Comparison of ENCODE assay signal across 9 mouse cellular contexts in genomic region chr7:25706578-25707170, GRCm38 (mm10). TPM values are rescaled to one million over a fixed set of nuclear protein-coding genes. Genes with fewer than 3 reads are reported as not detected.
DNase-seq lines count a peak whose midpoint lies in the region; ATAC-seq and TF ChIP-seq lines count a peak whose summit lies in the region.
"Had no signal": no experiment of that assay in that cellular context is flagged by ENCODE, and none has a peak within 500 bp of the region (broad histone marks: within the 10 kb centered on the region; RNA-seq: fewer than 3 reads in every experiment).

No protein-coding gene starts in this region.

- no peak overlapping the region for H3K4me3 ChIP-seq in spleen, adult 2 months (ENCODE audit: extremely low read depth, insufficient read depth, insufficient read length)
- H3K4me3 ChIP-seq in liver, embryonic 12.5 days = no peak overlapping the region
- no peak overlapping the region for H3K4me3 ChIP-seq in stomach, postnatal 0 days (ENCODE audit: low read depth, low read length)
- H3K4me3 ChIP-seq in forebrain, embryonic 16.5 days (replicated peaks; ENCODE audit: low read length) = no peak overlapping the region

- TF ChIP-seq POLR2A in spleen, adult 2 months (IDR thresholded peaks at IDR 0.05; ENCODE audit: low read depth, low read length) = no peak

- TF ChIP-seq CTCF in spleen, adult 2 months (IDR thresholded peaks at IDR 0.05; ENCODE audit: extremely low read depth, insufficient read depth, insufficient read length, insufficient replicate concordance) = no peak
- no peak for TF ChIP-seq CTCF in stomach, postnatal 0 days (IDR thresholded peaks at IDR 0.05; ENCODE audit: low read depth)

- no peak overlapping the region for H3K4me2 ChIP-seq in liver, embryonic 12.5 days
- no peak overlapping the region for H3K4me2 ChIP-seq in stomach, postnatal 0 days (replicated peaks; ENCODE audit: low read depth)
- H3K4me2 ChIP-seq in forebrain, embryonic 16.5 days (ENCODE audit: low read length) = no peak overlapping the region

- H3K4me1 ChIP-seq in spleen, adult 2 months (ENCODE audit: control insufficient read depth, insufficient read depth, insufficient read length) = peaks cover 47% of the 10 kb centered on the region
- peaks cover 76% of the 10 kb centered on the region for H3K4me1 ChIP-seq in liver, embryonic 12.5 days
- peaks cover 10% of the 10 kb centered on the region for H3K4me1 ChIP-seq in stomach, postnatal 0 days (replicated peaks; ENCODE audit: control insufficient read depth, insufficient read depth)
- H3K4me1 ChIP-seq in forebrain, embryonic 16.5 days (replicated peaks; ENCODE audit: control insufficient read depth, insufficient read depth, low read length) = peaks cover 16% of the 10 kb centered on the region

- peaks cover 23% of the 10 kb centered on the region for H3K36me3 ChIP-seq in spleen, adult 2 months (ENCODE audit: control insufficient read depth, insufficient read depth, low read length)
- H3K36me3 ChIP-seq in liver, embryonic 12.5 days = peaks cover 76% of the 10 kb centered on the region
- H3K36me3 ChIP-seq in stomach, postnatal 0 days (ENCODE audit: control insufficient read depth, insufficient read depth, low read length) = no peaks in the 10 kb centered on the region
- H3K36me3 ChIP-seq in forebrain, embryonic 16.5 days (ENCODE audit: control insufficient read depth, insufficient read depth) = no peaks in the 10 kb centered on the region

- H3K9me3 ChIP-seq in liver, embryonic 12.5 days (replicated peaks) = peaks cover 9% of the 10 kb centered on the region
- H3K9me3 ChIP-seq in stomach, postnatal 0 days (ENCODE audit: control insufficient read depth, low read length) = no peaks in the 10 kb centered on the region
- peaks cover 5% of the 10 kb centered on the region for H3K9me3 ChIP-seq in forebrain, embryonic 16.5 days (ENCODE audit: control insufficient read depth, low read length)

- H3K27ac ChIP-seq in spleen, adult 2 months (ENCODE audit: insufficient read depth, low read length) = peak overlapping the region; percentile 70
- H3K27ac ChIP-seq in liver, embryonic 12.5 days = peak overlapping the region; percentile 65; the same call in 1 of the 2 replicates
- peak overlapping the region; percentile 0 for H3K27ac ChIP-seq in stomach, postnatal 0 days (replicated peaks)
- no peak overlapping the region for H3K27ac ChIP-seq in forebrain, embryonic 16.5 days (ENCODE audit: low read length)

- no peak for TF ChIP-seq EP300 in stomach, postnatal 0 days (optimal IDR thresholded peaks at IDR 0.05)

- peak; percentile 47 for DNase-seq in heart, adult 8-10 months (ENCODE audit: low spot score)
- no peak for DNase-seq in heart, postnatal 25 days (ENCODE audit: low spot score)
- peak in 1 of 2 experiments; percentile 25 for DNase-seq in spleen, adult 2 months (ENCODE audit: low read depth in 1 of 2, low spot score in 2 of 2)
- no peak for DNase-seq in spleen, adult 18-20 months
- no peak for DNase-seq in stomach, postnatal 0 days (ENCODE audit: low spot score)
- DNase-seq in left cerebral cortex, adult 8-10 months (ENCODE audit: low spot score in 2 of 2) = no peak
- DNase-seq: gastrocnemius, postnatal 10 days had no signal

- no peak for ATAC-seq in liver, embryonic 12.5 days
- no peak for ATAC-seq in stomach, postnatal 0 days (ENCODE audit: low FRiP score, low TSS enrichment)
- ATAC-seq in forebrain, embryonic 16.5 days = no peak

- intact Hi-C loops in heart, postnatal 25 days (cut with DNase I) = no loop called here

- H3K27me3 ChIP-seq in spleen, adult 2 months (ENCODE audit: control insufficient read depth, insufficient read depth, low read length) = no peaks in the 10 kb centered on the region
- H3K27me3 ChIP-seq in liver, embryonic 12.5 days (replicated peaks) = no peaks in the 10 kb centered on the region
- H3K27me3 ChIP-seq in stomach, postnatal 0 days (ENCODE audit: control insufficient read depth, insufficient read depth, low read length) = no peaks in the 10 kb centered on the region
- H3K27me3 ChIP-seq in forebrain, embryonic 16.5 days (replicated peaks; ENCODE audit: control insufficient read depth, insufficient read depth, low read length) = 0 out of 2 replicates have a peak, but pooled peaks cover 5% of the 10 kb centered on the region

- H3K9ac ChIP-seq in liver, embryonic 12.5 days = no peak overlapping the region
- no peak overlapping the region for H3K9ac ChIP-seq in stomach, postnatal 0 days (ENCODE audit: low read length)
- no peak overlapping the region for H3K9ac ChIP-seq in forebrain, embryonic 16.5 days (replicated peaks; ENCODE audit: low read depth, low read length)

- 26% methylated on average over 7 of the region's 7 CpGs for WGBS in spleen, adult 2 months
- WGBS in liver, embryonic 12.5 days (ENCODE audit: insufficient replicate concordance) = 52% methylated on average over 7 of the region's 7 CpGs
- 35% methylated on average over 7 of the region's 7 CpGs for whole genome bisulfite sequencing in stomach, postnatal 0 days
- 62% methylated on average over 7 of the region's 7 CpGs for WGBS in forebrain, embryonic 16.5 days

RNA-seq across cellular contexts. Expression of gene Ccdc97, which starts 12.2 kb away (rescaled TPM):
- 10 to 100 TPM; 56.7 to 62.0 (median 58.8) TPM for total RNA-seq in heart, adult 8-10 months (2022)
- 10 to 100 TPM; 50.3 to 52.7 TPM for total RNA-seq in heart, postnatal 25 days (2021)
- polyA plus RNA-seq in spleen, adult 2 months (2012; rRNA removed) = 81.5 and 93.6 TPM in 2 replicates
- 14.7 and 15.2 TPM in 2 replicates for polyA plus RNA-seq in liver, embryonic 12.5 days (2016; fragmentation: Nextera tagmentation; extraction: Ambion mirVana)
- 7.9 and 10.2 TPM in 2 replicates for polyA plus RNA-seq in stomach, postnatal 0 days (2015; fragmentation: Nextera tagmentation; extraction: Ambion mirVana)
- 29.5 and 33.7 TPM in 2 replicates for polyA plus RNA-seq in forebrain, embryonic 16.5 days (2015; fragmentation: Nextera tagmentation; extraction: Ambion mirVana)
- 10 to 100 TPM; 57.8 to 60.7 (median 58.4) TPM for total RNA-seq in left cerebral cortex, adult 8-10 months (2022)

RNA-seq across cellular contexts. Expression of gene Tgfb1, which starts 19.9 kb away (rescaled TPM):
- 10 to 100 TPM; 17.5 to 24.9 (median 23.9) TPM for total RNA-seq in heart, adult 8-10 months (2022)
- total RNA-seq in heart, postnatal 25 days (2021) = 10 to 100 TPM; 23.8 to 24.5 TPM
- 152 and 179 TPM in 2 replicates for polyA plus RNA-seq in spleen, adult 2 months (2012; rRNA removed)
- 13.6 and 14.2 TPM in 2 replicates for polyA plus RNA-seq in liver, embryonic 12.5 days (2016; fragmentation: Nextera tagmentation; extraction: Ambion mirVana)
- 1.4 and 1.6 TPM in 2 replicates for polyA plus RNA-seq in stomach, postnatal 0 days (2015; fragmentation: Nextera tagmentation; extraction: Ambion mirVana)
- 0.54 and 0.93 TPM in 2 replicates for polyA plus RNA-seq in forebrain, embryonic 16.5 days (2015; fragmentation: Nextera tagmentation; extraction: Ambion mirVana)
- total RNA-seq in left cerebral cortex, adult 8-10 months (2022) = 10 to 100 TPM in 2 of 4 experiments, 1 to 10 TPM in 2; 6.1 to 19.9 (median 11.1) TPM

RNA-seq across cellular contexts. Expression of gene B9d2, which starts 26.1 kb away (rescaled TPM):
- total RNA-seq in heart, adult 8-10 months (2022) = 10 to 100 TPM; 10.1 to 12.8 (median 11.9) TPM
- 10 to 100 TPM in 1 of 2 experiments, 1 to 10 TPM in 1; 8.3 to 10.9 TPM for total RNA-seq in heart, postnatal 25 days (2021)
- polyA plus RNA-seq in spleen, adult 2 months (2012; rRNA removed) = 72.0 and 108 TPM in 2 replicates
- polyA plus RNA-seq in liver, embryonic 12.5 days (2016; fragmentation: Nextera tagmentation; extraction: Ambion mirVana) = 24.9 and 29.5 TPM in 2 replicates
- 11.6 and 12.5 TPM in 2 replicates for polyA plus RNA-seq in stomach, postnatal 0 days (2015; fragmentation: Nextera tagmentation; extraction: Ambion mirVana)
- 35.6 and 41.3 TPM in 2 replicates for polyA plus RNA-seq in forebrain, embryonic 16.5 days (2015; fragmentation: Nextera tagmentation; extraction: Ambion mirVana)
- 10 to 100 TPM; 25.3 to 29.6 (median 28.6) TPM for total RNA-seq in left cerebral cortex, adult 8-10 months (2022)

RNA-seq across cellular contexts. Expression of gene Tmem91, which starts 31.7 kb away (rescaled TPM):
- total RNA-seq in heart, adult 8-10 months (2022) = not detected
- not detected for total RNA-seq in heart, postnatal 25 days (2021)
- 0.35 and 0.61 TPM in 2 replicates for polyA plus RNA-seq in spleen, adult 2 months (2012; rRNA removed)
- 2.0 and 3.2 TPM in 2 replicates for polyA plus RNA-seq in liver, embryonic 12.5 days (2016; fragmentation: Nextera tagmentation; extraction: Ambion mirVana)
- polyA plus RNA-seq in stomach, postnatal 0 days (2015; fragmentation: Nextera tagmentation; extraction: Ambion mirVana) = 0.78 and 0.92 TPM in 2 replicates
- polyA plus RNA-seq in forebrain, embryonic 16.5 days (2015; fragmentation: Nextera tagmentation; extraction: Ambion mirVana) = 13.5 and 28.3 TPM in 2 replicates
- 10 to 100 TPM; 27.1 to 37.7 (median 34.1) TPM for total RNA-seq in left cerebral cortex, adult 8-10 months (2022)

RNA-seq across cellular contexts. Expression of gene Exosc5, which starts 47.7 kb away (rescaled TPM):
- total RNA-seq in heart, adult 8-10 months (2022) = 10 to 100 TPM; 17.5 to 20.4 (median 19.3) TPM
- total RNA-seq in heart, postnatal 25 days (2021) = 10 to 100 TPM; 16.0 to 16.3 TPM
- polyA plus RNA-seq in spleen, adult 2 months (2012; rRNA removed) = 79.5 and 111 TPM in 2 replicates
- 80.4 and 82.2 TPM in 2 replicates for polyA plus RNA-seq in liver, embryonic 12.5 days (2016; fragmentation: Nextera tagmentation; extraction: Ambion mirVana)
- polyA plus RNA-seq in stomach, postnatal 0 days (2015; fragmentation: Nextera tagmentation; extraction: Ambion mirVana) = 63.8 and 65.1 TPM in 2 replicates
- polyA plus RNA-seq in forebrain, embryonic 16.5 days (2015; fragmentation: Nextera tagmentation; extraction: Ambion mirVana) = 46.5 and 48.3 TPM in 2 replicates
- 10 to 100 TPM; 21.7 to 27.4 (median 26.7) TPM for total RNA-seq in left cerebral cortex, adult 8-10 months (2022)

Comparison
In these comparisons a context has a peak if more than half of its experiments do, and no peak if none do; other contexts are left out.
1. RNA of gene Tgfb1, which starts 19.9 kb away (polyA plus RNA-seq): 152 to 179 TPM in spleen, adult 2 months; 13.6 to 14.2 TPM in liver, embryonic 12.5 days, 1.4 to 1.6 TPM in stomach, postnatal 0 days and 0.54 to 0.93 TPM in forebrain, embryonic 16.5 days; every median in the first group is over 10 times any median in the second.